Mouse (Mus musculus): Measurements from ENCODE around the gene Kirrel3. TPM values are rescaled to one million over a fixed set of nuclear protein-coding genes. Genes with fewer than 3 reads are reported as not detected.

Gene Kirrel3
- total and polyA plus RNA-seq, 2 experiments from 2014 or later = 0.29 to 0.42 TPM

DNA sequence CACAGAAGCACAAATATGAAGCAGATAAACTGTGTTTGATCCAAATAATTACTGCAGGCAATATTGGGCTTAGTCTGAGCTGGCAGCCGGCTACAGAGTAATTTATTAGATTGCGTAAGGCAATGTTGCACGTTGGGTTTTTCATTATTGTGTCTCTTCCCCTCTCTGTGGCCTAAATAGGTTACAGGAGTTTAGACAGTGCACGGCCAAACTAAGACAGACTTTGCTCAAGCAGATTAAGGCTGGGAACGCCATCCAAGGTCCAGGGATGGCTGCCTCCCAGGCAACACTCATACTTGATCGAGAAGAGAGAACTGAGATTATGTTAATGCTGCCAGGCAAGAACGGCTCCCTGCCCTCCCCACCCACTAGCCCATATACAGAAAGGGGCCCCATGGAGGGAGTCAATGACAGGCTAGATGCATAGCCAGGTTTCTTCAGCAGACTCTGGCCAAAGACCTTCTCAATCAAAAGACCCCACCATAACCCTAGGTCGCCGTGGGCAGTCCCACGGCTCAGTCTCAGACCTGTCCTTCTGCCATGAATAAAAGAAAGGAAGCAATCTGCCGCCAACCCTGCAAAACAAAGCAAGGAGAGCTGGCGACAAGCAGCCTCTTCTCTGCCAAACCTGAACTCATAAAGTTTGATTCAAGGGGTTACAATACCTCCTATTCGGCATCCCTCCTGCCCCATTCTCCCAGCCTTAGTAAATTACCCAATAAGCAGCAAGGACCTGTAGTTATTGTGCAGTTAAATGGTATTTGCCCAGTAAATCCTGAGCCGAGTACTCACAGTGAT is 437.6 kb downstream of the Kirrel3 start:
- no peaks in the 10 kb centered on the region for H3K4me1 ChIP-seq (ENCODE audit: control insufficient read depth, insufficient read depth)
- no peak overlapping the region for H3K4me2 ChIP-seq (ENCODE audit: low read depth, low read length)
- ATAC-seq (ENCODE audit: insufficient read depth, low read depth) = no peak
- H3K27ac ChIP-seq (ENCODE audit: low read depth) = no peak overlapping the region
- no peak overlapping the region for H3K4me3 ChIP-seq (ENCODE audit: low read depth, low read length)
- H3K9me3 ChIP-seq (replicated peaks; ENCODE audit: control insufficient read depth, low read length) = no peaks in the 10 kb centered on the region
- no peak for TF ChIP-seq CTCF (IDR thresholded peaks at IDR 0.05; ENCODE audit: low read depth)
- no peak for TF ChIP-seq EP300 (IDR thresholded peaks at IDR 0.05; ENCODE audit: low read depth)
- DNase-seq (ENCODE audit: low spot score) = no peak
- no peak overlapping the region for H3K9ac ChIP-seq (replicated peaks; ENCODE audit: low read depth, low read length)
- 73% methylated on average over 14 of the region's 14 CpGs for WGBS
- no peaks in the 10 kb centered on the region for H3K36me3 ChIP-seq (replicated peaks; ENCODE audit: control insufficient read depth, insufficient read depth, low read length)
- H3K27me3 ChIP-seq (ENCODE audit: control insufficient read depth, insufficient read depth, low read length) = no peaks in the 10 kb centered on the region

DNA sequence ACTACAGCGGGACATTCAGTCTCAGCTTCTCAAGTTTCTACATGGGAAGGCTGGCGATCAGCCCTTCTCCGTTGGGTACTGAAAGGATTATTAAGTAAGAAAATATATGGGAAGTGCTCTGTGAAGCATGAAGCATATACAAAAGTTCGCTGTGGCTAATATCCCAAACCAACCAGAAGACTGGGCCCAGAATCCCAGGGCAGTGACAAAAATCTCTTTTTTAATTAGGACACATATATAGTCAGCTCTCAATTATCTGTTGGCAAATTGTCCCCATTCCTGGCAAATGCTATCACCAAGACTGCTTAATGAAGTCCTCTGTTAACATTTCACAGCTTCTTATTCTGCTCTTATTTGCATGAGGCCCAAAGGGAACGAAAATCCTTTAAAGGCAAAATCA is 439.9 kb downstream of the Kirrel3 start:
- 74% methylated on average over 5 of the region's 5 CpGs for WGBS
- H3K4me2 ChIP-seq (ENCODE audit: low read depth, low read length) = no peak overlapping the region
- no peaks in the 10 kb centered on the region for H3K27me3 ChIP-seq (ENCODE audit: control insufficient read depth, insufficient read depth, low read length)
- H3K27ac ChIP-seq (ENCODE audit: low read depth) = no peak overlapping the region
- DNase-seq (ENCODE audit: low spot score) = no peak
- no peaks in the 10 kb centered on the region for H3K4me1 ChIP-seq (ENCODE audit: control insufficient read depth, insufficient read depth)
- ATAC-seq (ENCODE audit: insufficient read depth, low read depth) = no peak
- H3K36me3 ChIP-seq (replicated peaks; ENCODE audit: control insufficient read depth, insufficient read depth, low read length) = no peaks in the 10 kb centered on the region
- H3K9me3 ChIP-seq (replicated peaks; ENCODE audit: control insufficient read depth, low read length) = no peaks in the 10 kb centered on the region
- H3K4me3 ChIP-seq (ENCODE audit: low read depth, low read length) = no peak overlapping the region
- TF ChIP-seq CTCF (IDR thresholded peaks at IDR 0.05; ENCODE audit: low read depth) (no peak), EP300 (IDR thresholded peaks at IDR 0.05; ENCODE audit: low read depth) (no peak)
- H3K9ac ChIP-seq (replicated peaks; ENCODE audit: low read depth, low read length) = no peak overlapping the region

DNA sequence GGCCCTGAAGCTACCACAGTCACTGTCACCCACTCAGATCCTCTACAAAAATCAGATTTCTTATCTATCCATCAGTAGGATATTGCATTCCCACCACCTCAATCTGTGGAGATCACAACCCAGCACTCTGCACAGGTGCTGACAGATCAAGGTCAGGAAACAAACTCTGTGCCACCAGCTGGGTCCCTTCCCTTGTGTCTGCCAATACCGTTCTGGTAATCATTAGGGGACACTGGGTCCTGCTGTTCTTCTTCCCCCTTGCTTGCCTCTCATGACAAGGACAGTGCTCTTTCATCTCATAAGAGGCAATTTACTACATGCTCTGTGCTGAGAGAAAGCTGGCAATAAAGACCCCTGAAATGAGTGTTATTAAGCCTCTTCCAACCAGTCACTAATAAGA is 444.7 kb downstream of the Kirrel3 start:
- ATAC-seq (ENCODE audit: insufficient read depth, low read depth) (no peak), DNase-seq (ENCODE audit: low spot score) (no peak)
- Histone ChIP-seq H3K9me3 (replicated peaks; ENCODE audit: control insufficient read depth, low read length) (no peaks in the 10 kb centered on the region), H3K4me1 (ENCODE audit: control insufficient read depth, insufficient read depth) (no peaks in the 10 kb centered on the region), H3K27me3 (ENCODE audit: control insufficient read depth, insufficient read depth, low read length) (no peaks in the 10 kb centered on the region), H3K4me2 (ENCODE audit: low read depth, low read length) (no peak overlapping the region), H3K27ac (ENCODE audit: low read depth) (no peak overlapping the region), H3K36me3 (replicated peaks; ENCODE audit: control insufficient read depth, insufficient read depth, low read length) (no peaks in the 10 kb centered on the region), H3K4me3 (ENCODE audit: low read depth, low read length) (no peak overlapping the region), H3K9ac (replicated peaks; ENCODE audit: low read depth, low read length) (no peak overlapping the region)
- no peak for TF ChIP-seq EP300 (IDR thresholded peaks at IDR 0.05; ENCODE audit: low read depth)
- no peak for TF ChIP-seq CTCF (IDR thresholded peaks at IDR 0.05; ENCODE audit: low read depth)
- WGBS = 48% methylated on average over 1 of the region's 1 CpGs

DNA sequence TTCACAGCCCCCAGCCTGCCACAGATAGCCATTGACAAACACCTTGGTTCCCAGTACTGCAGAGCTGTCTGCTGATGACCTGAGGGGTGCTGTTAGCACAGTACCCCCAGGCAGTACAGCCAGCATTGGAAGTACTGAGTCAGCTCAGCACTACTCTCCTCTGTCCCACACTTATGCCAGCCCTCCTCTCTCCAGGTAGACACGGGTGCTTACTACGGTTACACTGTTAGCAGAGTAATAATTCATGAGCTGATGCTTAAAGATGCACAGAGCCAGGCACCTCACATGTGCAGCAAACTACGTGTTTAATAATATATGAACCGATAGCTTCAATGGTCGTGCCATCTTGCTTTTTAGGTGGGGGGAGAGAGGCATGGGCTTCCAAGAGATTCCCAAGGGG is 452.4 kb downstream of the Kirrel3 start:
- no peak overlapping the region for H3K4me3 ChIP-seq (ENCODE audit: low read depth, low read length)
- ATAC-seq (ENCODE audit: insufficient read depth, low read depth) (no peak), DNase-seq (ENCODE audit: low spot score) (no peak)
- H3K27me3 ChIP-seq (ENCODE audit: control insufficient read depth, insufficient read depth, low read length) = no peaks in the 10 kb centered on the region
- no peak overlapping the region for H3K4me2 ChIP-seq (ENCODE audit: low read depth, low read length)
- H3K9ac ChIP-seq (replicated peaks; ENCODE audit: low read depth, low read length) = no peak overlapping the region
- 87% methylated on average over 5 of the region's 5 CpGs for WGBS
- H3K9me3 ChIP-seq (replicated peaks; ENCODE audit: control insufficient read depth, low read length) = no peaks in the 10 kb centered on the region
- TF ChIP-seq EP300 (IDR thresholded peaks at IDR 0.05; ENCODE audit: low read depth) (no peak), CTCF (IDR thresholded peaks at IDR 0.05; ENCODE audit: low read depth) (no peak)
- no peak overlapping the region for H3K27ac ChIP-seq (ENCODE audit: low read depth)
- H3K4me1 ChIP-seq (ENCODE audit: control insufficient read depth, insufficient read depth) = no peaks in the 10 kb centered on the region
- no peaks in the 10 kb centered on the region for H3K36me3 ChIP-seq (replicated peaks; ENCODE audit: control insufficient read depth, insufficient read depth, low read length)

DNA sequence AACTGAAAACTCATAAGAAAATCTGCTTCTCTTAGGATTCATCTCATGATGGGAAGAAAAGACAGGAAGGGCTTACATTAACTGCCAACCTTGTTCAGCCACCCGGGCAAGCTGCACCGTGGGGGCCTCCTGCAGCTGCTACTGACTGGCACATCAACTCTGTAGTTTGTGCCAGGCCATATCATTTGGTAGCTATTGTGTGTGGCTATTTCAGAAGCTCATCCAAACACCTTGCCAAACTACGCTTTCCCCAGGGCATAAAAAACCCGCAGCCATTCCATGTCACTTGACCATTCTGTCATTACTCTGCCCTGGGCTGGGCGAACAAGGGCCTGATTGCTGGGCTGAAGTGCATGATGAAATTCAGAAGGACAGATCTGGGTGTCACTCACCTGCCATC is 453.9 kb downstream of the Kirrel3 start:
- no peaks in the 10 kb centered on the region for H3K9me3 ChIP-seq (replicated peaks; ENCODE audit: control insufficient read depth, low read length)
- H3K9ac ChIP-seq (replicated peaks; ENCODE audit: low read depth, low read length) = no peak overlapping the region
- no peak overlapping the region for H3K4me3 ChIP-seq (ENCODE audit: low read depth, low read length)
- H3K27me3 ChIP-seq (ENCODE audit: control insufficient read depth, insufficient read depth, low read length) = no peaks in the 10 kb centered on the region
- TF ChIP-seq EP300 (IDR thresholded peaks at IDR 0.05; ENCODE audit: low read depth) (no peak), CTCF (IDR thresholded peaks at IDR 0.05; ENCODE audit: low read depth) (no peak)
- ATAC-seq (ENCODE audit: insufficient read depth, low read depth) (no peak), DNase-seq (ENCODE audit: low spot score) (no peak)
- WGBS = 79% methylated on average over 5 of the region's 5 CpGs
- no peak overlapping the region for H3K27ac ChIP-seq (ENCODE audit: low read depth)
- H3K4me2 ChIP-seq (ENCODE audit: low read depth, low read length) = no peak overlapping the region
- no peaks in the 10 kb centered on the region for H3K36me3 ChIP-seq (replicated peaks; ENCODE audit: control insufficient read depth, insufficient read depth, low read length)
- H3K4me1 ChIP-seq (ENCODE audit: control insufficient read depth, insufficient read depth) = no peaks in the 10 kb centered on the region
